Mouse (Mus musculus) bone marrow, adult 2 months (tissue): ENCODE data around the gene Rfx3.

Experiments
- CTCF ChIP-seq: fragments of 200-500 bp; IDR thresholded peaks from 2 replicates; pipeline ENCODE4 v1.5.1; 2011; ENCODE audit warnings: low read length, control low read depth; ENCODE audit not compliant: control insufficient read depth, insufficient read depth
- POLR2A ChIP-seq: fragments of 200-500 bp; IDR thresholded peaks from 2 replicates; pipeline ENCODE4 v1.6.1; 2011; ENCODE audit warnings: low read depth, mild to moderate bottlenecking, control low read depth, low read length, borderline replicate concordance; ENCODE audit not compliant: control insufficient read depth

GRCm38 (mm10) chr19:27870794-27871193 is 140.2 kb downstream of the Rfx3 start:
- TF ChIP-seq CTCF (no peak), POLR2A (no peak)
